Mouse (Mus musculus): ENCODE measurements around the gene Hand2. TPM values are rescaled to one million over a fixed set of nuclear protein-coding genes. Genes with fewer than 3 reads are reported as not detected.

Hand2 gene
- polyA plus RNA-seq, 1 experiment from 2014 or later, result 3.6 TPM

DNA sequence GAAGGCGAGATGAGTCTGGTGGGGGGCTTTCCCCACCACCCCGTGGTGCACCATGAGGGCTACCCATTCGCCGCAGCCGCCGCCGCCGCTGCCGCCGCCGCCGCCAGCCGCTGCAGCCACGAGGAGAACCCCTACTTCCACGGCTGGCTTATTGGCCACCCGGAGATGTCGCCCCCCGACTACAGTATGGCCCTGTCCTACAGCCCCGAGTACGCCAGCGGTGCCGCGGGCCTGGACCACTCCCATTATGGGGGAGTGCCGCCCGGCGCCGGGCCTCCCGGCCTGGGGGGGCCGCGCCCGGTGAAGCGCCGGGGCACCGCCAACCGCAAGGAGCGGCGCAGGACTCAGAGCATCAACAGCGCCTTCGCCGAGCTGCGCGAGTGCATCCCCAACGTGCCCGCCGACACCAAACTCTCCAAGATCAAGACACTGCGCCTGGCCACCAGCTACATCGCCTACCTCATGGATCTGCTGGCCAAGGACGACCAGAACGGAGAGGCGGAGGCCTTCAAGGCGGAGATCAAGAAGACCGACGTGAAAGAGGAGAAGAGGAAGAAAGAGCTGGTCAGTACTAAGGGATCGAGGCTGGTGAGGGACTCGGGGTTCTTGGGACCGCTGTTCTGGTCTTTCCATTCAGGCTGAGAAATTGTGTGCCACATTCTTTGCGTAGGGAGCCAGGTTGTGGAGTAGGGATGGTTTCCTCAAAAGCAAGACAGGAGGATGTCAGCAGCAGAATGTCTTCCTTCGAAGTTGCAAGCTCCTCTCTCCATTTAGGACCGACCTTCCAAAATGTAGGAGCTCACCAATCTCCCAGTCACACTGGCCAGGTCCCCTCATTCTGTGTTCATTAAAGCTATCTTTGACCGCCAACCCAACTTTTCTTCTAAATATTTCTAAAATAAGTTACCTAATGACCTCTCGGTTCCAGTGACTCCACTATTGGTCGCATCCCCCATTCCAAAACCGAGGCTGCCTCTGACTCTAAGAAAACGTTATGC is 1.4 kb downstream of the Hand2 start:
- ATAC-seq (ENCODE audit: low read depth) (no peak), DNase-seq (ENCODE audit: low spot score) (no peak)
- Histone ChIP-seq H3K9ac (ENCODE audit: low read depth, low read length) (peak overlapping the region; percentile 74), H3K36me3 (ENCODE audit: control insufficient read depth, insufficient read depth, low read length) (no peaks in the 10 kb centered on the region), H3K4me2 (ENCODE audit: low read depth, low read length) (peak overlapping the region; percentile 67), H3K27me3 (replicated peaks; ENCODE audit: control insufficient read depth, insufficient read depth, low read length) (peaks cover 96% of the 10 kb centered on the region), H3K9me3 (ENCODE audit: control insufficient read depth, low read length) (no peaks in the 10 kb centered on the region), H3K27ac (replicated peaks; ENCODE audit: low read depth, low read length) (peak overlapping the region; percentile 83), H3K4me3 (ENCODE audit: low read depth, low read length) (peak overlapping the region; percentile 47), H3K4me1 (ENCODE audit: control insufficient read depth, insufficient read depth, low read length) (peaks cover 5% of the 10 kb centered on the region; the same call in 1 of the 2 replicates)
- WGBS, result 1% methylated on average over 29 of the region's 64 CpGs

DNA sequence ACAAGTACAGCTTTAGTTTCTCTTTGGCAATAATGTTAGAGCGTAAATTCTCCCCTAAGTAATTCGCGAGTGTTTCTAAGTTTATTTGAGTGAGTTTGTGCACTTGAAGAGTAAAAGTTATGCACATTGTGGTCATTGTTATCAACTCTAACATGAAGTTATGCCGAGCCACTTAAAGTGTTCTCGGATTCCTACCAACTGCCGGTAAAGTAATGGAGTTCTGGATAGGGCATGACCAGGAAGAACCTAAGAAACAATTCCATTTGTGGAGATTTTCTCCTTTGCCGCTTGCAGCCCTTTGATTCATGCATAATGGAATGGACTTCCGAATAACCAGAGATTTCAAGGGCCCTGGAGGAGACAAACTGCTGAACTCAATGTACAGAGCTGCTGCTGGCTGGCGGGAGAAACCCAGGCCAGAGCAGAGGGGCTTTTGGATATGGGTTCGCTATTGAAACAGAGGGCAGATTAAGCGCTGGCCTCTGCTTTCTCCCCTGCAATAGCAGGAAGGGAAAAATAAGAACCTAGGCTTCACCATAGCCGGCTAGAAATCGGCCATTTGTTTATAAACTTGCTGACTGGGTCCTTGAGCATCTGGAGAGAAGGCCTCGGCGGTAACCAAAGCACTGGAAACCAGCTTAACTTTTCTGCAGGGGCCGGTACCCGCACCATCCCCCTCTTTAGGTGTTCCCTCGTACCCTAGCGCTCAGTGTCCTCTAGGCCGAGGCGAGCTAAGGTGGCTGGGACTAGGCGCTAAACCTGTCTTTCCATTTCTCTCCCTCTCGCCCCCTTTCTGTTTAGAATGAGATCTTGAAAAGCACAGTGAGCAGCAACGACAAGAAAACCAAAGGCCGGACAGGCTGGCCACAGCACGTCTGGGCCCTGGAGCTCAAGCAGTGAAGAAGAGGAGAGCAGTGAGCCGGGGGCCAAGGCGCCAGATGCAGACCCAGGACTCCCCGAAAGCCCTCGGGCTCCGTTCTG is 2.5 kb downstream of the Hand2 start:
- Histone ChIP-seq H3K27me3 (replicated peaks; ENCODE audit: control insufficient read depth, insufficient read depth, low read length) (peaks cover 96% of the 10 kb centered on the region), H3K4me1 (ENCODE audit: control insufficient read depth, insufficient read depth, low read length) (peaks cover 5% of the 10 kb centered on the region; the same call in 1 of the 2 replicates), H3K36me3 (ENCODE audit: control insufficient read depth, insufficient read depth, low read length) (no peaks in the 10 kb centered on the region), H3K9ac (ENCODE audit: low read depth, low read length) (peak overlapping the region; percentile 74), H3K27ac (replicated peaks; ENCODE audit: low read depth, low read length) (peak overlapping the region; percentile 72), H3K4me3 (ENCODE audit: low read depth, low read length) (peak overlapping the region; percentile 47), H3K9me3 (ENCODE audit: control insufficient read depth, low read length) (no peaks in the 10 kb centered on the region), H3K4me2 (ENCODE audit: low read depth, low read length) (peak overlapping the region; percentile 67)
- ATAC-seq (ENCODE audit: low read depth) (no peak), DNase-seq (ENCODE audit: low spot score) (no peak)
- 3% methylated on average over 31 of the region's 31 CpGs for WGBS

DNA sequence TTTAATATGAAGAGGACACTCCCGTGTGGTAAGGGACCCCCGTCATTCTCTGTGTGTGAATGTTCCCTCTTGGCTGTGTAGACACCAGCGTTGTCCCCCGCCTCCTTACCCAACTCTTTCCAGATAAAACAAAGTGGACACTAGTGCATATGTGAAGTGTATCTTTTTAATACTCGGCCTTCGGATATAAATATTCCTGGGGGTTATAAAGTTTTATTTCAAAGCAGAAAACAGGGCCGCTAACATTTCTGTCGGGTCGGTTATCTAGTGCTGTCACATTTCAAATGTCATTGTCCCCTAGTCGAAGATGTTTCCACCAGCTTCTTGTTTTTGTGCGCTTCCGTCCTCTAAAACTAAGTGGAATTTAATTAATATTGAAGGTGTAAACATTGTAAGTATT is 3.3 kb downstream of the Hand2 start:
- Histone ChIP-seq H3K27me3 (replicated peaks; ENCODE audit: control insufficient read depth, insufficient read depth, low read length) (peaks cover 96% of the 10 kb centered on the region), H3K9ac (ENCODE audit: low read depth, low read length) (peak overlapping the region; percentile 74), H3K9me3 (ENCODE audit: control insufficient read depth, low read length) (no peaks in the 10 kb centered on the region), H3K27ac (replicated peaks; ENCODE audit: low read depth, low read length) (peak overlapping the region; percentile 72), H3K4me1 (ENCODE audit: control insufficient read depth, insufficient read depth, low read length) (peaks cover 5% of the 10 kb centered on the region; the same call in 1 of the 2 replicates), H3K4me3 (ENCODE audit: low read depth, low read length) (peak overlapping the region; percentile 47), H3K36me3 (ENCODE audit: control insufficient read depth, insufficient read depth, low read length) (no peaks in the 10 kb centered on the region), H3K4me2 (ENCODE audit: low read depth, low read length) (peak overlapping the region; percentile 67)
- 5% methylated on average over 12 of the region's 12 CpGs for WGBS
- no peak for DNase-seq (ENCODE audit: low spot score)
- ATAC-seq (ENCODE audit: low read depth), result no peak

DNA sequence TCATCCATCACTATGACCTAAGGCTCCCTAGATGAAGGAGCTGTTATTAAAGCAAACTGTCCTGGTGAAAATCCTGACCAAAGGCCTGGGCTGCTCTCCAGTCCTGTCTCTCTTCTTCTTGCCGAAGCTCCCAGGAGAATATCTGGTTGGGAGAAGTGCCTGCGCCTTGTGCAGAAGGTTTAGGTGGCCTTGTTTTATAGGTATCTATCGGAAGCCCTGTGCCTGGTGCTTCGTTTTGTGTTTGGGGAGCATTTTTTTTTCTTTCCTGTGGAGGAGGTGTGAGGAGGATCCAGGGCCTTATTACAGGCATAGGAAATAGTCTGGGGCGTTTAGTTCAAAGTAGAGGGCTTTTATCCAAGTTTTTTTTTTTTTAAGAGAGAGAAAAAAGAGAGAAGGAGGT is 3.9 kb downstream of the Hand2 start:
- no peak for ATAC-seq (ENCODE audit: low read depth)
- Histone ChIP-seq H3K9me3 (ENCODE audit: control insufficient read depth, low read length) (no peaks in the 10 kb centered on the region), H3K27ac (replicated peaks; ENCODE audit: low read depth, low read length) (peak overlapping the region; percentile 74; the same call in 1 of the 2 replicates), H3K27me3 (replicated peaks; ENCODE audit: control insufficient read depth, insufficient read depth, low read length) (peaks cover 96% of the 10 kb centered on the region), H3K36me3 (ENCODE audit: control insufficient read depth, insufficient read depth, low read length) (no peaks in the 10 kb centered on the region), H3K9ac (ENCODE audit: low read depth, low read length) (peak overlapping the region; percentile 61), H3K4me3 (ENCODE audit: low read depth, low read length) (peak overlapping the region; percentile 47), H3K4me2 (ENCODE audit: low read depth, low read length) (peak overlapping the region; percentile 52; the same call in 1 of the 2 replicates), H3K4me1 (ENCODE audit: control insufficient read depth, insufficient read depth, low read length) (peaks cover 5% of the 10 kb centered on the region; the same call in 1 of the 2 replicates)
- WGBS, result 4% methylated on average over 5 of the region's 5 CpGs
- no peak for DNase-seq (ENCODE audit: low spot score)

DNA sequence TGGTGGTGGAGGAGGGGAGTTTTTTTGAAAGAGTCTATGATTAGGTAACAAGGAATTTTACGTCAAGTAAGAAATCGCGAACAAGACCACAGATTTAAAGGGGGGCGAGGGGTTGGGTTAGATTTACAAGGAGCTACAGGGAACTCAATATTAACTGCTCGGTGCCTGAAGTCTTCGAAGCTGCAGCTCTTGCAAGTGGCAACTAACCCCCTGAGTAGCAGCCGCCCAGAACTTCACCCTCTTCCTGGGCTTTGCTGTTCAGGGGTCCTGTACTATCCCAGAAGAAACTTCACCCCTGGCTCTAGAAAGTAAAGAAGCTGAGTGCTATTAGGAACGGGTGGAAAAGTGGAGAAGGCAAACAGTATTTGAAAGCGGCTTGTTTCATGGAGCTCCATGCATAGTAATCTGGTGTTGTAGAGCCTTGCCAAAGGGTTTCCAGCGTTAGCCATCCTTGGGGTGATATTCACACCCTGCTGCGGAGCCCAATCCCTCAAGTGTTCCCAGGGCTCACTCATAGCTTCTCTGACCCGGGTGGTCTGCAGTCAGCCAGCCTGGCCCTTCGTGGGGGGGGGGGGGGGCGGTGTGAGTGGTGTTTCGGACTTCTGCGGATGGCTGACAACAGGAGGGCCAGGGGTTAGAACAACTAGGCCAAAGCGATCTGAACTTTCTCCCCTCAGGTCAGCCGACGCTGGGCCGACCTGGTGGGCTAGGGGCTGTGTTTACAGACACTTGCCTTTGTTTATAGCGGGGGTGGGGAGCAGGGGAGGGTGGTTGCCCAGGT is 4.5 kb downstream of the Hand2 start:
- no peak for ATAC-seq (ENCODE audit: low read depth)
- Histone ChIP-seq H3K9me3 (ENCODE audit: control insufficient read depth, low read length) (no peaks in the 10 kb centered on the region), H3K27ac (replicated peaks; ENCODE audit: low read depth, low read length) (peak overlapping the region; percentile 74), H3K9ac (ENCODE audit: low read depth, low read length) (peak overlapping the region; percentile 61), H3K4me3 (ENCODE audit: low read depth, low read length) (peak overlapping the region; percentile 47), H3K4me1 (ENCODE audit: control insufficient read depth, insufficient read depth, low read length) (peaks cover 5% of the 10 kb centered on the region; the same call in 1 of the 2 replicates), H3K4me2 (ENCODE audit: low read depth, low read length) (peak overlapping the region; percentile 52), H3K36me3 (ENCODE audit: control insufficient read depth, insufficient read depth, low read length) (no peaks in the 10 kb centered on the region), H3K27me3 (replicated peaks; ENCODE audit: control insufficient read depth, insufficient read depth, low read length) (peaks cover 96% of the 10 kb centered on the region)
- WGBS, result 5% methylated on average over 17 of the region's 21 CpGs
- DNase-seq (ENCODE audit: low spot score), result no peak

DNA sequence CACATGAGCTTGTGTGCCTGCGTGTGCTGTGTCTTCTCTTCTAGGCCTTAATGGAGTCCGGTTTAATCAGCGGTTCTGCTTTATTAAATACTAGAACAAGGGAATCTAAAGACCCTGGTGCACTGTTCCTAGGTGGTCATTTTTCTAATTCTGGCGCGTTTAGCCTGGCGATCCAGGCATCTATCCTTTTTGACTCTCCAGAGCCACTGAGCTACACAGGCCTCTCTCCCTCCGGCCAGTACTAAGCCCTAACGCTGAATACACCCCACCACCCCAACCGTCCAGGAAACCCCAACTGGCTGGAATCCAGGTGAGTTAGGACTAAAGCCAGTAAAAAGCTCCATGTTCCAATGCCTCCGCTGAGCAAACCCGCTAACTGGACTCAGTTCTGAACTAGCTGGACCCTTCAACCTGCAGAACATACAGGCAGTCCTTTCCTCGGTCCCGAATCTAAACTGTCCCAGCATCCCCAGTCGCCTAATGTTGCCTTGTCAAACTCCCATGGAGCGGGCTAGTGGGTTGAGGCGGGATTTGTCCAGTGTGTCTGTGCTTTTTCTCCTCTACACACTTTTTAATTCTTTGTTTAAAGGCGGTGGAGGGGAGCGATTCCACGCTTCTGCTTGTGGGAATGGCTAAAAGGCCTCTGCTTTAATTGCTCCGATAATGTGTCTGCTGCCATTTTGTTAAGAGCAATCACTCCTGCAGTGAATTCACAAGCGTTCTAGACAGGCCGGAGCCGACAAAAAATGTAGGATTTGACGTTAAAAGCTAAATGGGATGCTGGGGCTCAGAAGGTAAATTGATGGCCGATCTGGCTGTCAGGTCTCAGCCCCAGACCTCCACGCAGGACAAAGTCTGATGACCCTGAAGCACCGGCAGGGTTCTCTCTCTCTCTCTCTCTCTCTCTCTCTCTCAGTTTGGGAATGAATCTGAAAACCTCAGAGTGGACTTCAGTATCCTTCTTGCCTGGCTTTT is 5.6 kb downstream of the Hand2 start:
- Histone ChIP-seq H3K27ac (replicated peaks; ENCODE audit: low read depth, low read length) (peak overlapping the region; percentile 74), H3K9ac (ENCODE audit: low read depth, low read length) (peak overlapping the region; percentile 61), H3K36me3 (ENCODE audit: control insufficient read depth, insufficient read depth, low read length) (no peaks in the 10 kb centered on the region), H3K4me1 (ENCODE audit: control insufficient read depth, insufficient read depth, low read length) (peaks cover 2% of the 10 kb centered on the region; the same call in 1 of the 2 replicates), H3K4me2 (ENCODE audit: low read depth, low read length) (peak overlapping the region; percentile 52), H3K27me3 (replicated peaks; ENCODE audit: control insufficient read depth, insufficient read depth, low read length) (peaks cover 96% of the 10 kb centered on the region), H3K4me3 (ENCODE audit: low read depth, low read length) (peak overlapping the region; percentile 47), H3K9me3 (ENCODE audit: control insufficient read depth, low read length) (no peaks in the 10 kb centered on the region)
- no peak for DNase-seq (ENCODE audit: low spot score)
- 10% methylated on average over 27 of the region's 27 CpGs for WGBS
- ATAC-seq (ENCODE audit: low read depth), result no peak
